Mouse (Mus musculus) cerebellum, postnatal 4 days (tissue): ENCODE data around the gene Anapc15.

Experiments used
- DNase-seq, 2 experiments: peaks; one replicate each; pipeline ENCODE4 v3.0.0; 2022; ENCODE audit warnings: low spot score in 2 of 2, mixed read lengths in 1 of 2

The Anapc15 gene

DNA sequence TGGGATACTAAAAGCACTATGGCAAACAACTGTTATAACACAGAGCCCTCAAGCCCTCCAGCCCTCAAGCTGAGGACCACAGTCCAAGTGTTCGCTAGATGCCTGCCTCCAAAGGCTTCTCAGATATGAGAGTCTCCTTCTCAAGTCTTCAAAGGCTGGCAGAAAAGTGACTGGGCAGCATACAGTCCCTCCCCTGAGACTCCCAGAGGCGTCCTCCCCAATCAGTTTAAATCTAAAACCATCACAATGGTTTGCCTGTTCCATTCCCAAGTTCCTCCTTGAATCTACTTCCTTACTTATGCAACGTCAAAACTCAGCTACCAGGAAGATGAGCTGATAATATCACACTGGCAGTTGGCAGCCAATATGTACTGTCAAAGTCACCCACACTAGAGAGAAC is at the start of gene Anapc15:
Gene Anapc15, plus strand, starts transcription at position 301 of the 400 bp plus-strand sequence.
- no peak for DNase-seq

DNA sequence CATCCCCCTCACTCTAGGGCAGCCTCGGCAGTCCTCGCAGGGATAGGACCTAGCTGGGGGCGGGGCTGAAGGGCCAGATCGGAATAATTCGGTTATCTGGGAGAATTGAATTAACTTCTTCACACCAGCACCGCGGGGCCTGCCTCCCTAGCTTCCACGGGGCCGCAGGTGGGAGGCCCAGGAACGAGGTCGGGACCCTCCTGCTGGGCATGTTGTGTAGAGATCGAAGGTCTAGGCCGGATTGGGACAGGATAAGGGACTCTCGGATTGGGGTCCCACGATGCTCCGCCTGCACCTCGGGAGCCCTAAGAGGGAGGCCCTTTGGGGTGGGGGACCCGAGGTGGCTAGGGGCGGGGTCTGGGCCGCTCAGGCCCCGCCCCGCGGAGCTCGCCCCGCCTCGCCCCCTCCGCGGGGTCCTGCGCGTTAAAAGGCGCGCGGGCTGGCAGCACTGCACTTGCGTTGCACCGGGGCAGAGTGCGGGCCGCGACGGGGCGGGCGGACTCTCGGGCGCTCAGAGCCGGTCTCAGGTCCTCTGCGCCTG is 45.6 kb upstream of the Anapc15 start, which contains the start of gene Phox2a:
Gene Phox2a, plus strand, starts transcription at position 453 of the 541 bp plus-strand sequence.
- no peak for DNase-seq

DNA sequence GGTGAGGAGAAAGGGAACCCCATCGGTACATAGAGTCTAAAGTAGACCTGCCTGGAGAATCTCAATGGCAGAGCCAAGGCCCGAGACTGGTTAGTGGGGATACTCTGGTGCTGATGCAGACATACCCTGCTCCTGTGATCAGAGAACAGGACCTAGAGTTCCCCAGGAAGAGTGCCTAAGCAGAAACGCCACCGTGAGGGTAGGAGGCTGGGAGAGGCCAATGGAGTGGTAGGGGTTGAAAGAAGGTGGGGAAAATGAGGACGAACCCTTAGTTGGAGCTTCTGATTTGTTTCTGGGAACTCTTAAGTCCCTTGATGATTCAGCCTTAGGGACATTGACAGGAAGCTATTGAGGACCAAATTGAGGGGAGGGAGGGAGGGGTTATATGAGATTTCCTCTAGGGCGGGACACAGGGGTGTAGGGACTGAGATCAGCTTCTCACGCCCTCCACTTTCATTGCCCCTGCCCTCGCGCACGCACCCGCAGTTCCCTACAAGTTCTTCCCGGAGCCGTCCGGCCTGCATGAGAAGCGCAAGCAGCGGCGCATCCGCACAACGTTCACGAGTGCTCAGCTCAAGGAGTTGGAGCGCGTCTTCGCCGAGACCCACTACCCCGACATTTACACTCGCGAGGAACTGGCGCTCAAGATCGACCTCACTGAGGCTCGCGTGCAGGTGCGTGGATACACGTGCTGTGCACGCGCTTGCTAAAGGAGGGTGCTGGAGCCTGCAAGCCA is 43.1 kb upstream of the Anapc15 start:
- DNase-seq: no peak

GRCm38 (mm10) chr7:101821571-101822501 is 41.7 kb upstream of the Anapc15 start:
- peak in 1 of 2 experiments; percentile 21 for DNase-seq

GRCm38 (mm10) chr7:101822836-101823757 is 40.4 kb upstream of the Anapc15 start:
- no peak for DNase-seq

DNA sequence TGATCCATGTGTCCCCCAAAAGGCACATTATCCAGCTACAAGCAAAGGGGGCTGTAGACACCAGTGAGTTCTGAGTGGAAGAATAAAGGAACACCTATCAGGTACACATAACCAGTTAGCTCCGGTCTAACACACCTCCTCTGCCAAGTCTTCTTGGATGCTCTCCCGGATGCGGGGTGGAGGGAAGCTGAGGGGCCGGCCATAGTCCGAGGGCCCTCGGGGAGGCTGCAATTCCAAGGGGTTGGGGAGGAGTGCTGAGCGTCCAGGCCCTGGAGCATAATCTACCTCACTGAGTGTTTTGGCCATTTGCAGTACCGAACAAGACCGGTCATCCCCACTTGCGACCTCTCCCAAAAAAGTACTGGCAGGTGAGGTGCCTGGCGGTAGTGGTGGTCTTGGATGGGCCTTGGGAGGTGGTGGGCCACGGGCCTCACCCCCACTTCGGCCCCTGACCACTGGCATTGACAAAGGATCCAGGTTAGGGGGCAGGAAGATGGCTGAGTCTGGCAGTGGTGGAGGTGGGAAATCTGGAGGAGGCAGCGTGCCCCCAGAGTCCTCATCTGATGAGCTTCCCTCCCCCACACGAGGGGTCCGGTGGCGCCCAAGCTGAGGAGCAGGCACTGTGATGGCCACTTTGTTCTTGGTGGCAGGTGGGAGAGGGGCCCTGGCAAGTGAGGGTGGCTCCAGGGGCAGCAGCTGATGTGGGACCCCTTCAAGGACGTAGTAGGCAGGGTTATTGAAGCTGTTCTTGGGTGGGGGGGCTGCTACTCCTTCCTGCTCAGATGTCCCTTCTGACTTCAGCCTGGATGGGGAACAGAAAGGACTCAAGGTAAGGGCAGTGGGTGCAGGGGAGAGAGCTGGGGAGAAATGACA is 39.5 kb upstream of the Anapc15 start:
- no peak for DNase-seq

DNA sequence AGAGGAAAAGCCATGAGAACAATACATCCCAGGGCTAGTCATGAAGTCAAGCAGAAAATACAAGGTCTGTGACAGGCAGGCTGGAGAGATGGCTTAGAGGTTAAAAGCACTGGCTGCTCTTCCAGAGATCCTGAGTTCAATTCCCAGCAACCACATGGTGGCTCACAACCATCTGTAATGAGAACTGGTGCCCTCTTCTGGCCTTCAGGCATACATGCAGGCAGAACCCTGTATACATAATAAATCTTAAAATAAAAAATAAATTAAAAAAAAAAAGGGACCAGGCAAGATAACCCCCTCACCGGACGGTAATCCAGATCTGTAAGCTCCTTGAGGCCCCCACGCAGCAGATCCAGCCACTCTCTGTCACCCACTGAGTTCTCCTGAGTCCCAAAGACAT is 33.1 kb upstream of the Anapc15 start:
- no peak for DNase-seq

GRCm38 (mm10) chr7:101831437-101831836 is 32.1 kb upstream of the Anapc15 start:
- no peak for DNase-seq

- no peak for DNase-seq
These were observed 31.1 kb upstream of the Anapc15 start for GRCm38 (mm10) chr7:101832372-101832771.

DNA sequence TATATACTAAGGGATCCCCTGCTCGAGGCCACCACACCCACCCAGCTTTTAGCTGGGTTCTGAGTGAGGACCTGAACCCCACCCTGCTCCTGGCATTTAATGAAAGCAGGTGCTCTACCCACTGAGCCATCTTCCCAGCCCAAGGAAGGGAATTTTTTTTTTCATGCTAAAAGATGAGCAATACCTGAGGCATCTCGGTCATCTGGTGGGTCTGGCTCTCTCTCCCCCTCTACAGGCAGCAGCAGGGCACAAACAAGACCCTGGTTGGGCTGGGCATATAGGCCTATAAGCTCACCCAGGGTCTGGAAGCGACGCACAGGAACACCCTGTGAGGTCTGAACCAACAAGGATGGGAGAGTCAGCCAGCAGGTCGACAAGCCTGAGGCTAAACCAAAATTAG is 30.2 kb upstream of the Anapc15 start:
- DNase-seq: no peak

DNA sequence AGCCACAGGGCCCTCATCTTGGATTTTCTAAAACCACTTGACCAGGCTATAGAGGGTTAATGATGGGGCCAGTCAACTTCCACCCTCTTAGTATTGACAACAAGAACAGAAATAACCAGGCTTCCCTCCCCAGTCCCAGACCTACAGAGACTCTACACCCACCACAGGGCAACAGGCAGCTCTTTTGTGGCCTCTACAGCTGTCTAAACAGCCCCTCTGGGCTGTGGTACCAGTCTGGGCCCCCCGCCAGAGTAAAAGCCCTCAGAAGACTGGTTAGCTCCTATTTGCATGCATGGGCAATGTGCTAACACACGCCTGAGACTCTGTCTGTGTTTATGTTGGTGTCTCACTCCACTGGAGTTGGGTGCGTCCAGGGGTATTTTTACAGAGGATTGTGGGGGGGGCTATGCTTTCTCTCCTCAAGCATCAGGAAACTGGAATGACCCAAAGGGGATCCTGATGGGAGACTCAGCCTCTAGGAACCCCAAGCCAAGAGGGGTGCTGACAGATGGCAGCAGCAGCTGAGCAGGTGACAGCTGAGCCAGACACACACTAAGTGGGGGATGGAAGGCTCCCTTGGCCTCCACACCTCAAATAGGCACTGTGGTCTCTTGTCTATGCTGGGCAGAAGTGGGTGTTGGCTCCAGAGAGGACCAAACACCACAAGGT is 29.5 kb upstream of the Anapc15 start:
- peak in 1 of 2 experiments; percentile 33 for DNase-seq

DNA sequence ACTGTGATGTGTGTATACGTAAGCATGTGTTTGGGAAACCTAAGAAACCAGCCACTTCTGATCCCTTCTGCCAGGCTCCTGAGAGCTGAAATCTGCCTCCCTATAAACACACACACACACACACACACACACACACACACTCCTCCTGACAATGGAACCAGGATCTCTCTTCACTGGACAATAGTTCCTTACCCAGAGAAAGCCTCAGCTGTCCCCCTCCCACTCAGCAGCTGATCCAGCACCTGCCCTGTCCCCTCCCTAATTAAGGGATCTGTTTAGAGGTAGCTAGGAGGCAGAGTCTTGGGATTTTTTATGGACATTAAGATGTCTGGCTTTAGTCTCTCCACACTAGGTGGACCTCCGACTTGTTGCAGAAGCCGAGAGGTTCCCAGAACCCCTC is 28.6 kb upstream of the Anapc15 start:
- no peak for DNase-seq

DNA sequence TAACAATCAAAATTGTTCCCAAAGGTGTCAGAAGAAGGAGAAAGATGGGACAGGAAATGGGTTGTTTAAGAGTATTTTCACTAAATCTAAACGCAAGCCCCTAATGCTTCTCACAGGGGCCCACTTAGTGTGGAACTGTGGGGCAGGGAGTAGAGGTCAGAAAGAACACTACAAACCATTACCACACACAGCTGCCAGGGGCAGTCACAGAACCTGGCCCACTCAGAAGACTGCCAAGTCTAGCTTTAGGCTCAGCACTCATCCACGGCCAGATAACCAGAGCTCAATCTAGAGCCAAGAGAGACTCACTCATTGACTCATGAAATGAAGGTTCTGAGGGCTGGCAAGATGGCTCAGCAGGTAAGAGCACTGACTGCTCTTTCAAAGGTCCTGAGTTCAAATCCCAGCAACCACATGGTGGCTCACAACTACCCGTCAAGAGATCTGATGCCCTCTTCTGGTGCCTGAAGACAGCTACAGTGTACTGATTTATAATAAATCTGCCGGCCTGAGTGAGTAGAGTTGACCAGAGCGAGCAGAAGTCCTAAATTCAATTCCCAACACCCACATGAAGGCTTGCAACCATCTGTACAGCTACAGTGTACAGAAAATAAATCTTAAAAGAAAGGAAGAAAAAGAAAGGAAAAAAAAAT is 27.9 kb upstream of the Anapc15 start:
- DNase-seq: no peak

GRCm38 (mm10) chr7:101836271-101837153 is 27.0 kb upstream of the Anapc15 start:
- peak in 1 of 2 experiments; percentile 55 for DNase-seq

DNA sequence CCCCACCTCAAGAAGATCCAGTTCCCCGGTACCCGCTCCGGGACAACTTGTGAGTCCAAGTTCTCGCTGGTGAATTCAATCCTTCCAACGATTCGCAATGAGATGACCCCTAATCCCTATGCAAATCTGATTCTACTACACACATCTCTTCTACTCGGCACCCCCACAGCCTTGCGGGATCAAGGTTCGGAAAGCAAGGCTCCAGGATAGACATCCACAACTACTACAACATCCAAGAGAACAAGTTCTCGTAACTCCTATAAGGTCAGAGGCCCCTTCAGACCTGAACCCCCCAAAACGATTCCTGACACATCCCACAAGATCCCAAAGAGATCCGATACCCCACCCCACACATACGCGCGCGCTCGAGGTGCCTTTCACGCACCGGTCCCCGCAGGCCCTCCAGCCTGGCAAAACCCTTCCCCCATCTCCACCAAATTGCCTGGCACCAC is 26.3 kb upstream of the Anapc15 start:
- peak in 1 of 2 experiments; percentile 22 for DNase-seq

DNA sequence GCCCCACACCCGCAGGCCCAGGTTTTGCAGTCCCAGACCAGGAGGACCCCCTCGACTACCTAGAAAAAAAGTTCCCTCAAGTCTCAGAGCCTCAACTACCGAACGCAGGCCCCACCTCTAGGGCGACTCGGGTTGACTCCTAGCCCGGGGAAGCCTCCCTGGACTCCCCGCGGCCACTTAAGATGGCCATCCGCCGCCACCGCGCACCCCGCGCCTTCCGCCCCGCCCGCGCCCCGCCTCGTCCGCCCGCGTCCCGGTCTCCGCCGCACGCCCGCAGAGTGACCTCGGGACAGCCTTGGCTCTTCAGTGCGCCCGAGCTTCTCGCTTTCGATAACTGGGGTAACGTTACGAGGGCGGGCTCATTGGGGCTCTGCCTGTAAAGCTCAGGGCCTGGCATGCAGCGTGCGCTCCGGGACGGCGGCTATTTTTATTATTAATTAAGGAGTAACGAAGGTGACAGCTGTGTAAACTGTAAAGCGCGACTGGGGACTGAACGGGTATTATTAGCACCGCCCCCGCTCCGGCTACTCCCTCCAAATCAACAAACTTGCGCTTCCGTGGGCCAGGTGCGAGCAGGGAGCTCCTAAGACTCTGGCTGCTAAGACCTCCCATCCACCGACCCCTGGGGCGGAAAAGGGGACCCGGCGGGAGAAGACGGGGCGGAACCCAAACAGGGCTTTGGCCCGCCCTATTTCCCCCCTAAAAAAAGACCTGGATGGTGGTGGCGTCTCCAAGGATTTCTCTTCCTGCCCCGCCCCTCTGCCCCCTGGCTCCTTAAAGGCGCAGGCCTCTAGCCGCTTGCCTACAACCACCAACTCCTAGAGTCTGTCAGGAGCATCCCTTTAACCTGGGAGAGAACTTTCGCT is 25.7 kb upstream of the Anapc15 start, which contains the start of gene Inppl1:
Gene Inppl1, minus strand, starts transcription at position 624 of the 866 bp plus-strand sequence.
- peak; percentile 36 to 52 for DNase-seq

- no peak for DNase-seq
These were observed 19.3 kb upstream of the Anapc15 start for GRCm38 (mm10) chr7:101844186-101844585.
